Mouse (Mus musculus): ENCODE data around the gene P4hb. TPM values are rescaled to one million over a fixed set of nuclear protein-coding genes. Genes with fewer than 3 reads are reported as not detected.
"Not testable (repeated sequence)": the region's sequence is repeated elsewhere in the genome, so short reads cannot be mapped to it uniquely, and the experiment has no call there.

Gene P4hb
- polyA plus RNA-seq, 1 experiment from 2014 or later, result 263 TPM

DNA sequence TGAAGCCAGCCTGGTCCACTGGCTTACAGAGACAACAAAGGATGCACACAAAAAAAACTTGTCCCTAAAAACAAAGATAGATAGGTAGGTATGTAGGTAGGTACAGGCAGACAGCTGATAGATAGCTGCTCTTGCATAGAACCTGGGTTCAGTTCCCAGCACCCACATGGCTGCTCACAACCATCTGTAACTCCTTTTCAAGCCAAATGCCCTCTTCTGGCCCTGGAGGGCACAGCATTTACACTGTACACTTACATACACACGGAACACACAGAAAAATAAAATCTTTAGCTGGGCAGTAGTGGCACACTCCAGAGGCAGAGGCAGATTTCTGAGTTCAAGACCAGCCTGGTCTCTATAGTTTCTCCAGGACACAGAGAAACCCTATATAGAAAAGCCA is 10.9 kb upstream of the P4hb start:
- no peaks in the 10 kb centered on the region for H3K9me3 ChIP-seq
- ATAC-seq (ENCODE audit: low FRiP score, low read depth), result no peak
- WGBS, result 90% methylated on average over 1 of the region's 1 CpGs
- no peak overlapping the region for H3K4me3 ChIP-seq
- H3K4me2 ChIP-seq, result no peak overlapping the region
- no peak overlapping the region for H3K9ac ChIP-seq
- H3K4me1 ChIP-seq (replicated peaks), result peaks cover 28% of the 10 kb centered on the region
- H3K27me3 ChIP-seq, result no peaks in the 10 kb centered on the region
- H3K36me3 ChIP-seq, result peaks cover 47% of the 10 kb centered on the region
- H3K27ac ChIP-seq (replicated peaks), result no peak overlapping the region

DNA sequence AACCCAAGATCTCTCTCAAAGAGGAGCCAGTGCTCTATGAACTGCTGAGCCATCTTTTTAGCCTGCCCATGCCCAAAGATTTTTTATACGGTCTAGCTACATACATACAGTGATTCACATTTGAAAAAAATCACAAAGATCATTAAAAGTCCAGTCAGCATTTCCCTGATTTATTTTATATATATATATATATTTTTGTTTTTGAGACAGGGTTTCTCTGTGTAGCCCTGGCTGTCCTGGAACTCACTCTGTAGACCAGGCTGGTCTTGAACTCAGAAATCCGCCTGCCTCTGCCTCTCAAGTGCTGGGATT is 9.9 kb upstream of the P4hb start:
- peaks cover 34% of the 10 kb centered on the region for H3K4me1 ChIP-seq (replicated peaks)
- not testable (repeated sequence) for ATAC-seq (ENCODE audit: low FRiP score, low read depth); H3K27me3 ChIP-seq; H3K4me3 ChIP-seq; H3K27ac ChIP-seq (replicated peaks); H3K9ac ChIP-seq; H3K4me2 ChIP-seq; H3K9me3 ChIP-seq
- H3K36me3 ChIP-seq, result peaks cover 49% of the 10 kb centered on the region
- 92% methylated on average over 2 of the region's 2 CpGs for WGBS

DNA sequence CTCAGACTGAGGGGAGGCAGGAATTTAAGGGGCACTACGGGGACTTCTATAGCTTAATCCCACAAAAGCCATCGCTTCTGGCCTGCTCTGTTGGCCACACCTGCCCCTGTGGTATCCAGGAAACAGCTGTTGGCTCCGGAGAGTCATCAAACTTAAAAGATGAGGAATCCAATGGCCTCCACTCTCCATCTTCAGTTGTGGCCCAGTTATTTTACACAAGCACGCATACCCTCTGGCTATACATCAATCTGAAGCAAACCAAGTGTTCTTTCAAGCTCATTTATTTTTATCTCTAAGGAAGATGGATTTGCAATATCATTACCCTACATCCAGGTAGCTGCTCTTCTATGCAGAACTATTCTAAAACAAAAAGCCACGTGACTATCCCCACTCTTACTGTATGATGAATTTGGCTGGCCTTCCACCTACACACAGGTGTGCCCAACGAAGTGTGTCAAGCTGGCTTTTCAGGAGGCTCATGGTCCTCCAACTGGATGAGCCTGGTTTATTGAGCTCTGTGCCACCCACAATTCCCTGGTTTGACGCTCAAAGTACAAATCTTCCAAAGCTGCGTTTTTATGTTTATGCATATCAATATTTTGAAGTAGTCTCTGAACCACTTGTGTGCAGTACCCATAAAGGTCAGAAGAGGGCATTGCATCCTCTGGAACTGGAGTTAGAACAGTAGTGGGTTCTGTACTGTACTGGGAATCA is 9.4 kb upstream of the P4hb start:
- H3K27ac ChIP-seq (replicated peaks), result peak overlapping the region; percentile 96
- no peak for ATAC-seq (ENCODE audit: low FRiP score, low read depth)
- 73% methylated on average over 8 of the region's 8 CpGs for WGBS
- H3K36me3 ChIP-seq, result peaks cover 50% of the 10 kb centered on the region
- peaks cover 34% of the 10 kb centered on the region for H3K4me1 ChIP-seq (replicated peaks)
- H3K27me3 ChIP-seq, result no peaks in the 10 kb centered on the region
- peak overlapping the region; percentile 84 for H3K4me2 ChIP-seq
- no peaks in the 10 kb centered on the region for H3K9me3 ChIP-seq
- peak overlapping the region; percentile 76 for H3K4me3 ChIP-seq
- H3K9ac ChIP-seq, result peak overlapping the region; percentile 97

DNA sequence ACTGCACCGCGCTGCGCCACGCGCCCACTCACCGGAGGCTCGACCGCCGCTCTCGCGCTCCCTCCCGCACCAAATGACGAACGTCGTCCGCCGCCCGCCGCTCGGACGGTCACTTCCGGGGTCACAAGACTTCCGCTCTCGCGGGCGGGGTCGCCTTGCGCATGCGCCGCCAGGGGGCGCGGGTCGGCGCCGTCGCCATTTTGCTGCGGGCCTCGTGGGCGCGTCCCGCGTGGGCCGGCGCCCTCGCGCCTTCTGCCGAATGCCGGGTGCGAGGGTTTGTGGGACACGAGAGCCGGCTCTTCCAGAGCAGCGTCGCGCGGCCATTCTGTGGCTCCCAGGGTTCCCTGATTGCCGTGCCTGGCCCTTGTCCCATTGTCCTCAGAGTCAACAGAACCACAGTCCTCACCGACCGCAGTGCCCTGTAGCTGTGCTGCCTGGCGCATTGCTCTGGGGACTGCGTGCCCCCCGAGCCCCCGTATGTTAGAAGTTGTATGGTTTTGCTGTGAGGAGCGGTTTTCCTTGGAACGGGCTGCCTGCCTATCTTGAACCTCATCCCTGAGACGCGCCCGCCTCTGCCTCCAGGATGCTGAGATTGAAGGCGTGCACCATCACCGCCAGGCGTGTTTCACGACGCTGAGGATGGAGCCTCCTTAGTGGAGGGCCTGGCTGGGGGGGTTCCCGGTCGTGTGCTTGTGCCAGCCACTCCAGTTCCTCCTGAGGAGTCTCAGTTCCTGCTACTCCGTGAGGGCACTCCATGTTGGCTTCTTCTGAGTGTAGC is 8.6 kb upstream of the P4hb start, which contains the start of gene Arhgdia:
TSS of gene Arhgdia (minus strand) at position 135 of the 778 bp plus-strand sequence.
- peak; percentile 76 for ATAC-seq (ENCODE audit: low FRiP score, low read depth)
- 2% methylated on average over 61 of the region's 75 CpGs for WGBS
- Histone ChIP-seq H3K36me3 (peaks cover 44% of the 10 kb centered on the region), H3K9me3 (no peaks in the 10 kb centered on the region), H3K27ac (replicated peaks) (peak within 1 kb of the TSS; percentile 96), H3K9ac (peak within 1 kb of the TSS; percentile 97), H3K4me1 (replicated peaks) (peaks cover 34% of the 10 kb centered on the region), H3K4me2 (peak within 1 kb of the TSS; percentile 84), H3K4me3 (peak within 1 kb of the TSS; percentile 76), H3K27me3 (no peaks in the 10 kb centered on the region)

DNA sequence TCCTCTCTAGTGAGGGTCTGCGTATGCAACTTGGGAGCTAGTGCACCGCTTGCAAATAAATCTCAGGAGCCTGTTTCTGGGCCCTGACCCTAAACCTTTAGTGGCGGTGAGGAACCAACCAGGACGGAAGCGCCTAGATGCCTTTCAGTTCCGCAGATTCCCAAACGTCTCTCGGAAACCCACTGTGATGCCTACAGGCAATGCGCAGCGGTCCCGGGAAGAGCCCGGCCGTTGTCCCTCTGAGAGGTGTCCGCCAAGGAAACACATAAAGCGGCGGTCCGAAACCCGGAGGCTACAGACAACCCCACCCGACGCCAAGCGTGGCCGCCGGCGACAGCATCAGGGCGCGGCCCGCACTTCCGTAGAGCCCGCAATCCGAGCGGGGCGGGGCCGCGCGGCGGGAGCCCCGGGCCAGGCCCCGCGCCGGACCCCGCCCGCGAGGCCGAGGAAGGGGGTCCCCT is 7.8 kb upstream of the P4hb start:
- peaks cover 36% of the 10 kb centered on the region for H3K36me3 ChIP-seq
- H3K9me3 ChIP-seq, result no peaks in the 10 kb centered on the region
- peak overlapping the region; percentile 96 for H3K27ac ChIP-seq (replicated peaks)
- peak overlapping the region; percentile 76 for H3K4me3 ChIP-seq
- no peaks in the 10 kb centered on the region for H3K27me3 ChIP-seq
- H3K9ac ChIP-seq, result peak overlapping the region; percentile 97
- peak overlapping the region; percentile 84 for H3K4me2 ChIP-seq
- peak; percentile 42 for ATAC-seq (ENCODE audit: low FRiP score, low read depth)
- WGBS, result under 1% methylated on average over 44 of the region's 44 CpGs
- peaks cover 34% of the 10 kb centered on the region for H3K4me1 ChIP-seq (replicated peaks)

DNA sequence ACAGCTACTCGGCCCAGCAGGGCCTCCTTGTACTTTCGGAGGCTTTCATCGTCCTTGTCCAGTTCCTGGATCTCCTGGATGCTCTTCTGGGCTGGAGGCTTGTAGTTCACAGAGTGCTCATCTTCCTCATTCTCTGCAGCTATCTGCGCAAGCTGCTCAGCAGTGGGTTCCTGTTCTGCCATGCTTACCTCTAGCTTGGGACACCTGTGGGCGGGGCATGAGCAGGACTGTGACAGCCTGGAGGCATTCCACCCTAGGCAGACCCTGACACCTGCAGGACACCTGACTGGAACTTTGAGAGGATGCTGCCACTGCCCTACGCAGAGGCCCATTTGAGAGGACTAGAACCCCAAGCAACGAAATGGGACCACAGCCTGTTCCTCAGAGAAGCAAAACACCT is 7.1 kb upstream of the P4hb start:
- H3K9ac ChIP-seq, result peak overlapping the region; percentile 97
- peaks cover 29% of the 10 kb centered on the region for H3K36me3 ChIP-seq
- H3K4me2 ChIP-seq, result peak overlapping the region; percentile 84
- H3K4me3 ChIP-seq, result peak overlapping the region; percentile 76
- H3K27me3 ChIP-seq, result no peaks in the 10 kb centered on the region
- 62% methylated on average over 7 of the region's 7 CpGs for WGBS
- peak overlapping the region; percentile 96 for H3K27ac ChIP-seq (replicated peaks)
- H3K4me1 ChIP-seq (replicated peaks), result peaks cover 34% of the 10 kb centered on the region
- no peaks in the 10 kb centered on the region for H3K9me3 ChIP-seq
- no peak for ATAC-seq (ENCODE audit: low FRiP score, low read depth)

DNA sequence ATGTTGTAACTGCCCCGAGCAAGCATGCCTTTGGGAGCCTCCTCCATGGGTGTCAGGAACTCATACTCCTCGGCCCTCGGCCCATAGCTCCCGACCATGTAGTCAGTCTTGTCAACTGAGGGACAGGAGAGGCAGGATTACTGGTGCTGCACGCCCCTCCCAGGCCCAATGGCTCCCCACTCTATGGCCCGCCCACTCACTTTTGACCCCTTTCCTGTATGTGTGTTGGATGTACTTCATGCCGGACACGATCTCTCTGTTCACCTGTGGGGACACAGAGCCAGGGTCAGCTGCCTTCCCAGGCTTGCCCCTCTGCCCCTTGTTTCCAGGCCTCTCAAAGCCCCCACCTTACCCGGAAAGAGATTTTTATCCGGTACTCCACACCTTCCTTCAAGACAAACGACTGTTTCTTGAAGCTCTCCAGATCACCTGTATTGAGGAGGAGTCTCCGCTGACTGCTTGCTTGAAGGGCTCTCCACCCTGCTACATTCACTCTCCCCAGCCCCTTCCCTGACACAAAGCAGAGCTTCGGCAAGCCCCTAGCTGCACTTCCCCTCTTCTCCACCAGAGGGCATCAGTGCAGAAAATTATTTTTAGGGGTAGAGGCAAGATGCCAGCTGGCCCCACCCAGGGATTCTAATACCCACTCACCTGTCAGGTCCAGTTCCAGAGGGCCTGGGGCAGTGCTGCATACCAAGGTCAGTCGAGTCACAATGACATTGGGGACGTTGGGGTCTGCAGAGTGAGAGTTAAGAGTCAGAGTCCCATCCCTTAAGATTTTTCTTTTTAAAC is 6.5 kb upstream of the P4hb start:
- H3K36me3 ChIP-seq, result peaks cover 24% of the 10 kb centered on the region
- ATAC-seq (ENCODE audit: low FRiP score, low read depth), result no peak
- no peaks in the 10 kb centered on the region for H3K27me3 ChIP-seq
- H3K27ac ChIP-seq (replicated peaks), result 0 out of 2 replicates have a peak overlapping the region, but pooled peaks have one; percentile 96
- WGBS, result 68% methylated on average over 15 of the region's 15 CpGs
- H3K9ac ChIP-seq, result peak overlapping the region; percentile 97
- peaks cover 37% of the 10 kb centered on the region for H3K4me1 ChIP-seq (replicated peaks)
- no peaks in the 10 kb centered on the region for H3K9me3 ChIP-seq
- H3K4me3 ChIP-seq, result peak overlapping the region; percentile 76
- H3K4me2 ChIP-seq, result peak overlapping the region; percentile 84

DNA sequence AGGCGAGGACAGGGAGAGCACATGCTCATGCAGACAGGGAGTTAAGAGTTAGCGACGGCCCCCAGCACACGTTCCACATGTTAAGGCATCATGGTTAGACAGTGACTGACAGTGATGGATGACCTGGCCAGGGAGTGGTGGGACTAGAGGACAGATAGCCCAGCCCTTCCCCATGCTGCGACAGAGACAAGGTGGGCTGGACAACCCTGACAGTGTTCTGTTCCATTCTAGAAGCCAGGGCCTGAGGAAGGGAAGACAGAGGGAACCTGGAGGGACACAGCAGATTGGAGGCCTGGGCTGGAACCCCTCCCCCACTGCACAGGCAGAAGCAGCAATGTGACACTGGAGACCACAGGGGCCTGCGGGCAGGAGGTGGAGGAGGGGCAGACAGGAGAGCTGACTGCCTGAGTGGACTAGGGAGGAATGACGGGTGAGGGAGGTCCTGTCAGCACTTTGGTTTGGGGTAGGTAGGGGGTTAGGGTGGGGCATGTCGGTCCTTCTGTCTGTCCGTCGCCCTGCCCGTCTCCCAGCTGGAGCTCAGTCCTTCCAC is 5.7 kb upstream of the P4hb start:
- no peak for ATAC-seq (ENCODE audit: low FRiP score, low read depth)
- no peak overlapping the region for H3K4me3 ChIP-seq
- peaks cover 24% of the 10 kb centered on the region for H3K36me3 ChIP-seq
- 83% methylated on average over 11 of the region's 11 CpGs for WGBS
- peaks cover 44% of the 10 kb centered on the region for H3K4me1 ChIP-seq (replicated peaks)
- H3K27me3 ChIP-seq, result no peaks in the 10 kb centered on the region
- no peaks in the 10 kb centered on the region for H3K9me3 ChIP-seq
- no peak overlapping the region for H3K4me2 ChIP-seq
- H3K9ac ChIP-seq, result no peak overlapping the region
- H3K27ac ChIP-seq (replicated peaks), result no peak overlapping the region

DNA sequence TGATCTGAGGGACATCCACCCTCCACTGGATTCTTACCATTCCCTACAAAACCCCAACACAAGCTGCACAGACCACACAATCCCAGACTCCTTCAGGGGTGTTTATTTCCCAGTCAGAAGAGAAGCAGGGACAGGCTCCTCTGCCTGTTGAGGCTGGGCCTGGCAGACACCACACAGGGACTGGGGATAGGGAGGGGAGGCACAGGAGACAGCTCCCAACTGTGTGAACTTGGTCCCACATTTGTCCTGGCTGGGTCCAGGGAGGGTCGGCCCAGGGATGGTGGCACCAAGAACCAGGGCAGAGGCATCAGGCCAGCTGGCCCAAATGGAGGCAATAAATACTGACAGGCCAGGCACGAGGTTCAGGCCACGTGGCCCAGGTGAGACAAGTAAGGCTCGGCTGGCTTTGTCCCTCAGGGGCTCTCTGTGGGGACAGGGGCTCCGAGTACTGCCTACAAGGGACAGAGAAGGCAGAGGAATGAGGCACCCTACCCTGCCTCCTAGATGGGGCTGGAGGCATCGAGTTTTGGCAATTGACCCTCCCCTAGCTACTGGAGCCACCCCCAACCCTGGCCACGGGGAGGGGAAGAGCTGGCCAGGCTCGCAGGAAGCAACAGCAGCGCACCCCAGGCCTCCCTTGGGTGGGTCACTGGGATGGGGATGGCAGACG is 5.1 kb upstream of the P4hb start:
- Histone ChIP-seq H3K4me3 (no peak overlapping the region), H3K36me3 (peaks cover 24% of the 10 kb centered on the region), H3K27ac (replicated peaks) (no peak overlapping the region), H3K4me1 (replicated peaks) (peaks cover 46% of the 10 kb centered on the region), H3K9ac (no peak overlapping the region), H3K27me3 (no peaks in the 10 kb centered on the region), H3K9me3 (no peaks in the 10 kb centered on the region), H3K4me2 (no peak overlapping the region)
- no peak for ATAC-seq (ENCODE audit: low FRiP score, low read depth)
- 91% methylated on average over 10 of the region's 10 CpGs for WGBS

DNA sequence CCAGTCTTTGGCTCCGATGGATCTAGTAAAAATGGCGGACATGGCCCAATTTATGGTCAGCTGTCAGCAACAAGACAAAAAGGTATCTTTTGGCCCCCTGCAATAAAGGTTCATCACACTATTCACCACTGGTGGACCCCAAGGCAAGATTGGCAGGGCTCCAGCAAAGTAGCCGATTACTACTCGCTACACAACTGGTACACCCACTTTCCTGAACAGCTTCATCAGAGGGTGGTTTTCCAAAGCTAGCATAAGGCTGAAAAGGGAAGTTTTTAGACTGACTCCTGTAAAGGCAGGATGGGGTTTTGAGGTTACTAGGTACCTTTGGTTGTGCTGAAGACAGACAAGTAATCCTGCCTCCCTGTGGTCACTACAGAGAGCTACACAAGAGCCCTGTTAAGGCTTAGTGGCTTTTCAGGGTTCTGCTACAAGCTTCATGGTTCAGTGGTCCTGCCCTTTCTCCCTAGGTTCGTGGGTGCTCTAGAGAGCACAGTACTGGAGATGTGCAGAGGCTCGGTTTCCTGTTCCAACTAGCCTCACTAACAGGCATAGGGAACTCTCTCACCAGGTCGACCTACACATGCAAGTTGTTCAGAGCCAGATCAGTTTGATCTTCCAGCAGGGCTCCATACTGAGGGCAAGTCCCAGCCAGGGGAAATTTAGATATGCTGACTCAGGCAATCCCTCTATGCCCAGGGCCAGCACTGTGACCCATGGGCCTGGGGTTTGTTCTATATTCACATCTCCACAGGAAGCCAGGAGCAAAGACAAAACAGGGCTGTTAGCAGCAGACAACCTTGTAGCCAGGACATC is 4.4 kb upstream of the P4hb start:
- H3K9me3 ChIP-seq, result no peaks in the 10 kb centered on the region
- ATAC-seq (ENCODE audit: low FRiP score, low read depth), result no peak
- H3K4me1 ChIP-seq (replicated peaks), result peaks cover 42% of the 10 kb centered on the region
- no peak overlapping the region for H3K27ac ChIP-seq (replicated peaks)
- H3K4me2 ChIP-seq, result no peak overlapping the region
- no peak overlapping the region for H3K4me3 ChIP-seq
- H3K27me3 ChIP-seq, result no peaks in the 10 kb centered on the region
- WGBS, result 84% methylated on average over 7 of the region's 7 CpGs
- H3K9ac ChIP-seq, result no peak overlapping the region
- H3K36me3 ChIP-seq, result peaks cover 24% of the 10 kb centered on the region

Data from hindbrain, embryonic 15.5 days (tissue).